Mouse (Mus musculus) layer of hippocampus, adult 8-10 months (tissue): ENCODE measurements around the gene Megf6. TPM values are rescaled to one million over a fixed set of nuclear protein-coding genes. Genes with fewer than 3 reads are reported as not detected.

Source experiments
- total RNA-seq, 4 experiments: library from RNA; stranded (reverse); gene quantifications; 2 replicates each; pipeline ENCODE4 v1.2.4; 2022

Gene Megf6
- total RNA-seq, 4 experiments from 2014 or later, result 5.3 to 7.2 (median 5.7) TPM

Other genes starting within 250 kb of the Megf6 start
- gene A430005L14Rik, start 213.5 kb upstream of the Megf6 start, total RNA-seq, result 10 to 100 TPM; 20.9 to 24.5 (median 23.3) TPM
- 10 to 100 TPM; 11.6 to 17.7 (median 14.5) TPM for gene Dffb, start 195.6 kb upstream of the Megf6 start, total RNA-seq
- 10 to 100 TPM; 29.6 to 39.3 (median 33.0) TPM for gene Cep104, start 195.5 kb upstream of the Megf6 start, total RNA-seq
- gene Lrrc47, start 159.0 kb upstream of the Megf6 start, total RNA-seq, result 10 to 100 TPM; 51.4 to 75.9 (median 65.7) TPM
- 10 to 100 TPM in 2 of 4 experiments, 1 to 10 TPM in 2; 9.3 to 15.6 (median 11.2) TPM for gene Smim1, start 144.5 kb upstream of the Megf6 start, total RNA-seq
- gene Ccdc27, start 128.1 kb upstream of the Megf6 start, total RNA-seq, result under 1 TPM; 0.85 to 0.99 (median 0.89) TPM
- gene Trp73, start 30.5 kb upstream of the Megf6 start, total RNA-seq, result 1 to 10 TPM; 1.8 to 2.9 (median 2.3) TPM
- 10 to 100 TPM; 30.2 to 36.3 (median 32.5) TPM for gene Wrap73, start 28.4 kb upstream of the Megf6 start, total RNA-seq
- 100 to 1,000 TPM; 159 to 183 (median 167) TPM for gene Tprgl, start 10.1 kb upstream of the Megf6 start, total RNA-seq
- gene Arhgef16, start 130.9 kb downstream of the Megf6 start, total RNA-seq, result 1 to 10 TPM in 3 of 4 experiments, under 1 TPM in 1; 0.63 to 2.0 (median 1.3) TPM
- gene B230104I21Rik, start 165.4 kb downstream of the Megf6 start, total RNA-seq, result under 1 TPM in 2 of 4 experiments, not detected in 2; 0.64 to 0.94 TPM